Mouse (Mus musculus) liver, embryonic 11.5 days (tissue): ENCODE results near the gene Vwf. TPM values are rescaled to one million over a fixed set of nuclear protein-coding genes. Genes with fewer than 3 reads are reported as not detected.

Source experiments
- ATAC-seq: fragments of 200-750 bp; cut with Nextera tagmentation; replicated peaks from 2 replicates; pipeline ENCODE4 v1.8.0; 2017; ENCODE audit warnings: moderate number of reproducible peaks, mild to moderate bottlenecking, moderate TSS enrichment, moderate library complexity; ENCODE audit not compliant: low FRiP score
- DNase-seq: peaks from one replicate; pipeline ENCODE4 v3.0.0-alpha.2; 2017; ENCODE audit warnings: low spot score
- H3K27ac ChIP-seq: fragments of 300-500 bp; sonication (generic); 2 replicates; pipeline ENCODE4 v1.5.1; 2014; ENCODE audit warnings: mild to moderate bottlenecking, low read depth, low read length, control low read depth
- H3K27me3 ChIP-seq: fragments of 300-500 bp; sonication (generic); replicated peaks from 2 replicates; pipeline ENCODE4 v1.6.1; 2014; ENCODE audit warnings: low read length, mixed read lengths; ENCODE audit not compliant: control insufficient read depth, insufficient read depth
- H3K36me3 ChIP-seq: fragments of 300-500 bp; sonication (generic); 2 replicates; pipeline ENCODE4 v1.6.1; 2014; ENCODE audit warnings: mild to moderate bottlenecking, low read length, moderate library complexity, mixed read lengths; ENCODE audit not compliant: control insufficient read depth, insufficient read depth
- H3K4me1 ChIP-seq: fragments of 300-500 bp; sonication (generic); replicated peaks from 2 replicates; pipeline ENCODE4 v1.6.1; 2014; ENCODE audit warnings: low read length, mixed read lengths; ENCODE audit not compliant: control insufficient read depth, insufficient read depth
- H3K4me2 ChIP-seq: fragments of 300-500 bp; sonication (generic); 2 replicates; pipeline ENCODE4 v1.6.1; 2014; ENCODE audit warnings: mild to moderate bottlenecking, control low read depth, moderate library complexity
- H3K4me3 ChIP-seq: fragments of 300-500 bp; sonication (generic); 2 replicates; pipeline ENCODE4 v1.5.1; 2014; ENCODE audit warnings: low read depth, low read length, control low read depth
- H3K9ac ChIP-seq: fragments of 300-500 bp; sonication (generic); 2 replicates; pipeline ENCODE4 v1.6.1; 2014; ENCODE audit warnings: low read depth, low read length, control low read depth
- H3K9me3 ChIP-seq: fragments of 300-500 bp; sonication (generic); 2 replicates; pipeline ENCODE4 v1.6.1; 2016; ENCODE audit warnings: low read length, inconsistent platforms, mixed read lengths; ENCODE audit not compliant: control insufficient read depth
- WGBS: fragments of 180-500 bp; shearing (Covaris S2); extraction: QIAGEN DNeasy Blood & Tissue Kit; methylation state at CpG from one replicate; pipeline ENCODE4 v1.1.7; 2014; 5-methylcytosine and 5-hydroxymethylcytosine counted together
- polyA plus RNA-seq: library from polyadenylated mRNA; unstranded; fragments of >200 nt; fragmentation: Nextera tagmentation; extraction: Ambion mirVana; gene quantifications from 2 replicates; pipeline ENCODE4 v1.2.1, GENCODE M21; 2014

Vwf gene
- polyA plus RNA-seq, 1 experiment from 2014 or later: 32.4 TPM

DNA sequence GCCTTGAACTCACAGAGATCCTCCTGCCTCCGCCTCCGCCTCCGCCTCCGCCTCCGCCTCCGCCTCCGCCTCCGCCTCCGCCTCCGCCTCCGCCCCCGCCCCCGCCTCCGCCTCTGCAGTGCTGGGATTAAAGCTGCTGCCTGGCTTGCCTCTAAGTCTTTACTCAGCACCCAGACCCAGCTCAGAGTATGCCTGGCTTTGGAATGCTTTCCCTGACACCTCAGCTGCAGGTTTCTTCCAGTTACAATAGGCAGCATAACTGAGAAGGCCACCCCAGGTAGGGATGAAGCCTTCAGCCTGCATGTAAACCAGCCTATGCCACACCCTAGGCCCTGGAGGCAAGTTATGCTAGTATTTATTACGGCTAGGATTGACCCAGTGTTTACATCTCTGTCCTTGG, 37.7 kb downstream of the Vwf start:
- peak; percentile 11 for ATAC-seq
- no peak for DNase-seq
- peaks cover 2% of the 10 kb centered on the region; the same call in 1 of the 2 replicates for H3K4me1 ChIP-seq
- no peak overlapping the region for H3K4me2 ChIP-seq
- no peak overlapping the region for H3K9ac ChIP-seq
- H3K27ac ChIP-seq: no peak overlapping the region
- no peaks in the 10 kb centered on the region for H3K9me3 ChIP-seq
- 88% methylated on average over 15 of the region's 15 CpGs for WGBS
- H3K4me3 ChIP-seq: no peak overlapping the region
- no peaks in the 10 kb centered on the region for H3K27me3 ChIP-seq
- no peaks in the 10 kb centered on the region for H3K36me3 ChIP-seq

DNA sequence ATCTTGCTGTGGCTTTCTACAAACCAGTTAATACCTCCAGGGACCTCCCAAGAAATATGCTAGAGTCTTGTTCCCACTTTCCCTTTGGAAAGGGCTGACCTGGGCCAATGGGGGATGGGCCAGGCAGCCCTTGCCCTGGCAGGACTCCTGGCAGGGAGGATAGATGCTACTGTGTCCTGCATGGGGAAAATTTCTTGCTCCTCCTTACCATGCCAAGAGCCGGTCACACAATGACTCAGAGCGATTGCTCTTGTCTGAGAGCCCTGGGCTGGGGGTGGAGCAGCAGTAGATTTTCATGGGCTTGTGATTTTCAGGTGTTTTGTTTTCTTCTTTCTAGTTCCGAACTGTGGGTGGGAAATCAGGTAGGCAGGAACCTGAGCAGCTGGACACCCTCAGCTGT, 39.0 kb downstream of the Vwf start:
- Histone ChIP-seq H3K36me3 (no peaks in the 10 kb centered on the region), H3K9me3 (no peaks in the 10 kb centered on the region), H3K4me2 (no peak overlapping the region), H3K27ac (no peak overlapping the region), H3K9ac (no peak overlapping the region), H3K27me3 (no peaks in the 10 kb centered on the region), H3K4me3 (no peak overlapping the region), H3K4me1 (peaks cover 2% of the 10 kb centered on the region; the same call in 1 of the 2 replicates)
- ATAC-seq: no peak
- WGBS: 80% methylated on average over 3 of the region's 3 CpGs
- no peak for DNase-seq

GRCm38 (mm10) chr6:125586042-125586566, 39.5 kb downstream of the Vwf start:
- Histone ChIP-seq H3K9me3 (no peaks in the 10 kb centered on the region), H3K9ac (no peak overlapping the region), H3K4me3 (no peak overlapping the region), H3K4me2 (no peak overlapping the region), H3K27me3 (no peaks in the 10 kb centered on the region), H3K27ac (no peak overlapping the region), H3K4me1 (peaks cover 2% of the 10 kb centered on the region; the same call in 1 of the 2 replicates), H3K36me3 (no peaks in the 10 kb centered on the region)
- 85% methylated on average over 4 of the region's 4 CpGs for WGBS
- DNase-seq (no peak), ATAC-seq (no peak)

- WGBS: 87% methylated on average over 12 of the region's 12 CpGs
- DNase-seq: no peak
These were observed 41.7 kb downstream of the Vwf start for GRCm38 (mm10) chr6:125588241-125588640.

GRCm38 (mm10) chr6:125589075-125589474, 42.5 kb downstream of the Vwf start:
- H3K27ac ChIP-seq: no peak overlapping the region
- H3K27me3 ChIP-seq: no peaks in the 10 kb centered on the region
- H3K4me2 ChIP-seq: no peak overlapping the region
- no peaks in the 10 kb centered on the region for H3K36me3 ChIP-seq
- H3K4me1 ChIP-seq: 0 out of 2 replicates have a peak, but pooled peaks cover 2% of the 10 kb centered on the region
- DNase-seq (no peak), ATAC-seq (no peak)
- no peak overlapping the region for H3K9ac ChIP-seq
- WGBS: 74% methylated on average over 8 of the region's 8 CpGs
- H3K4me3 ChIP-seq: no peak overlapping the region
- no peaks in the 10 kb centered on the region for H3K9me3 ChIP-seq

More at GRCm38 (mm10) chr6:125588241-125588640, 41.7 kb downstream of the Vwf start:
- ATAC-seq: no peak
- Histone ChIP-seq H3K36me3 (no peaks in the 10 kb centered on the region), H3K4me2 (no peak overlapping the region), H3K4me1 (peaks cover 2% of the 10 kb centered on the region; the same call in 1 of the 2 replicates), H3K9me3 (no peaks in the 10 kb centered on the region), H3K27ac (no peak overlapping the region), H3K9ac (no peak overlapping the region), H3K27me3 (no peaks in the 10 kb centered on the region), H3K4me3 (no peak overlapping the region)

DNA sequence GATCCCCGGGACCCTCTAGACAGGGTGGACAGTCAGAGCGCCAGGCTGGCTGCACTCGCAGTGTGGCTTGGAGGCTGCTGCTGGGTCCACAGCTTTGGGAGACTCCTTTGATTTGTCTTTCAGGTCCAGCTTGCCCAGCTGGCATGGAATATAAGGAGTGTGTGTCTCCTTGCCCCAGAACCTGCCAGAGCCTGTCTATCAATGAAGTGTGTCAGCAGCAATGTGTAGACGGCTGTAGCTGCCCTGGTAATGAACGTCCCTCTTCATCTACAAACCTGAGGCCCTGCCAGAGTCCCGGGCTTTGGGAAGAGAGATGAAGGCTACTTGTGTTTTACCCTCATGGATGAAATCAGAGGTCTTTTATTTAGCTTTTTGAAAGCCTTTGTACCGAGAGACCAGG, 43.5 kb downstream of the Vwf start:
- H3K27me3 ChIP-seq: no peaks in the 10 kb centered on the region
- DNase-seq (no peak), ATAC-seq (no peak)
- no peak overlapping the region for H3K27ac ChIP-seq
- WGBS: 83% methylated on average over 7 of the region's 7 CpGs
- H3K4me3 ChIP-seq: no peak overlapping the region
- H3K9me3 ChIP-seq: no peaks in the 10 kb centered on the region
- no peaks in the 10 kb centered on the region for H3K36me3 ChIP-seq
- H3K4me2 ChIP-seq: no peak overlapping the region
- H3K9ac ChIP-seq: no peak overlapping the region
- H3K4me1 ChIP-seq: peaks cover 7% of the 10 kb centered on the region; the same call in 1 of the 2 replicates

DNA sequence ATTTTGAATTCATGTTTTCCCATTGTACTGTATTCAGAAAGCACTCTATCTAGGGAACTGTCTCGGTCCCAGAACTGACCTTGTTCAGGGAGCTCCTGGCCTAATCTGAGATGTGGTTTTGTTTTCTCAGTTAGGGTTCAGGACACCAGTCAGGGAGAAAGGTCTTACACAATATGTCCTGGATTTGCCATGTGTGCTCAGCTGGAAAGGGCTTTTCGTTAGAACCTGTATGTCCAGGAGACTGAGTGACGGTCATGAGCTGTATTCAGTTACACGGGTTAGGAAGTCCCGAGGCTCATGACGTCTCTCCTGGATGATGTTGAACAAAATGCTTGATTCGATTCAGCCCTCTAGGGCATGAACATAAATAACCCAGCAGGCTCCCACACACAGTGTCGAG, 43.9 kb downstream of the Vwf start:
- Histone ChIP-seq H3K4me3 (no peak overlapping the region), H3K36me3 (no peaks in the 10 kb centered on the region), H3K27me3 (no peaks in the 10 kb centered on the region), H3K4me1 (peaks cover 7% of the 10 kb centered on the region; the same call in 1 of the 2 replicates), H3K9me3 (no peaks in the 10 kb centered on the region), H3K4me2 (no peak overlapping the region), H3K9ac (no peak overlapping the region), H3K27ac (no peak overlapping the region)
- ATAC-seq (no peak), DNase-seq (no peak)
- 78% methylated on average over 8 of the region's 8 CpGs for WGBS

- Histone ChIP-seq H3K36me3 (no peaks in the 10 kb centered on the region), H3K27ac (no peak overlapping the region), H3K4me2 (no peak overlapping the region), H3K4me3 (no peak overlapping the region), H3K4me1 (peaks cover 4% of the 10 kb centered on the region; the same call in 1 of the 2 replicates), H3K27me3 (no peaks in the 10 kb centered on the region), H3K9ac (no peak overlapping the region), H3K9me3 (no peaks in the 10 kb centered on the region)
- 59% methylated on average over 8 of the region's 8 CpGs for WGBS
- no peak for DNase-seq
- no peak for ATAC-seq
These were observed 45.2 kb downstream of the Vwf start for GRCm38 (mm10) chr6:125591652-125592385.

- DNase-seq (no peak), ATAC-seq (no peak)
- no peaks in the 10 kb centered on the region for H3K36me3 ChIP-seq
- no peak overlapping the region for H3K27ac ChIP-seq
- H3K9ac ChIP-seq: no peak overlapping the region
- H3K4me1 ChIP-seq: peaks cover 6% of the 10 kb centered on the region; the same call in 1 of the 2 replicates
- H3K27me3 ChIP-seq: no peaks in the 10 kb centered on the region
- WGBS: 80% methylated on average over 6 of the region's 6 CpGs
- no peaks in the 10 kb centered on the region for H3K9me3 ChIP-seq
- H3K4me2 ChIP-seq: no peak overlapping the region
- H3K4me3 ChIP-seq: no peak overlapping the region
These were observed 46.0 kb downstream of the Vwf start for GRCm38 (mm10) chr6:125592536-125592935.
